Mouse (Mus musculus): ENCODE data around the gene Jup.

- TF ChIP-seq GATA1 (IDR thresholded peaks at IDR 0.05; ENCODE audit: low read length) (no peak), TAL1 (IDR thresholded peaks at IDR 0.05; ENCODE audit: low read length) (no peak)
Measured at GRCm38 (mm10) chr11:100392958-100393357, 4.6 kb downstream of the Jup start.

Measured in erythroblast, embryonic 14.5 days (primary cell).